In genomic region chr12:33053311-33053710, GRCm38 (mm10) we compare ENCODE assay signal across 16 mouse cellular contexts. TPM values are rescaled to one million over a fixed set of nuclear protein-coding genes. Genes with fewer than 3 reads are reported as not detected.
"Had no signal": no experiment of that assay in that cellular context is flagged by ENCODE, and none has a peak within 500 bp of the region (broad histone marks: within the 10 kb centered on the region; RNA-seq: fewer than 3 reads in every experiment).

No protein-coding gene starts in this region.

- DNase-seq: lung, embryonic 14.5 days; lung, postnatal 10 days; lung, postnatal 4 days; midbrain, embryonic 14.5 days; retina, postnatal 1 day; right cerebral cortex, adult 18-20 months; right cerebral cortex, postnatal 25 days; right cerebral cortex, postnatal 4 days; spleen, adult 18-20 months; thymus, adult 18-20 months; thymus, postnatal 14 days; thymus, postnatal 36 days had no signal

RNA-seq across cellular contexts. Expression of gene Cdhr3, which starts 39.4 kb away (rescaled TPM):
- total RNA-seq: megakaryocyte, adult 5-6 weeks; megakaryocyte-erythroid progenitor cell, adult 5-6 weeks had no signal
- polyA plus RNA-seq: lung, embryonic 14.5 days; midbrain, embryonic 10.5 days; small intestine, adult 2 months had no signal
